Mouse (Mus musculus) small intestine, adult 2 months (tissue): ENCODE measurements around the gene Cyp51. TPM values are rescaled to one million over a fixed set of nuclear protein-coding genes. Genes with fewer than 3 reads are reported as not detected.

Experiments used
- H3K27ac ChIP-seq: fragments of 200-500 bp; 2 replicates; pipeline ENCODE4 v1.5.1; 2012; ENCODE audit warnings: low read depth, low read length, control low read depth, inconsistent platforms; ENCODE audit not compliant: insufficient read depth
- H3K27me3 ChIP-seq: fragments of 200-500 bp; 2 replicates; pipeline ENCODE4 v1.6.1; 2012; ENCODE audit warnings: mild to moderate bottlenecking, moderate library complexity, low read length, inconsistent platforms; ENCODE audit not compliant: control insufficient read depth, insufficient read depth
- H3K36me3 ChIP-seq: fragments of 200-500 bp; 2 replicates; pipeline ENCODE4 v1.6.1; 2012; ENCODE audit warnings: mild to moderate bottlenecking, low read length, control low read depth, inconsistent platforms; ENCODE audit not compliant: control insufficient read depth, insufficient read depth
- H3K4me1 ChIP-seq: fragments of 200-500 bp; 2 replicates; pipeline ENCODE4 v1.6.1; 2012; ENCODE audit warnings: low read length, inconsistent platforms, mixed read lengths; ENCODE audit not compliant: control insufficient read depth, insufficient read depth, insufficient read length
- H3K4me3 ChIP-seq: fragments of 200-500 bp; 2 replicates; pipeline ENCODE4 v1.5.1; 2012; ENCODE audit warnings: low read depth, mild to moderate bottlenecking, control low read depth, inconsistent platforms, low read length, moderate library complexity
- CTCF ChIP-seq: fragments of 200-500 bp; IDR thresholded peaks from 2 replicates; pipeline ENCODE4 v1.5.1; 2012; ENCODE audit warnings: low read depth, mild to moderate bottlenecking, control low read depth, inconsistent platforms, low read length, moderate library complexity, mixed read lengths; ENCODE audit not compliant: insufficient replicate concordance, insufficient read length; ENCODE audit errors: extremely low read depth
- POLR2A ChIP-seq: fragments of 200-500 bp; IDR thresholded peaks from 2 replicates; pipeline ENCODE4 v1.6.1; 2012; ENCODE audit warnings: low read depth, mild to moderate bottlenecking, control low read depth, inconsistent platforms, low read length, moderate library complexity
- WGBS: fragments of 180-500 bp; shearing (Covaris S2); methylation state at CpG from one replicate; pipeline ENCODE4 v1.1.7; 2018; 5-methylcytosine and 5-hydroxymethylcytosine counted together
- polyA plus RNA-seq: library from polyadenylated mRNA; depleted of rRNA; stranded (reverse); fragments of >200 nt; gene quantifications from 2 replicates; pipeline ENCODE4 v1.2.3, GENCODE M21; 2012; rRNA removed

Gene Cyp51
- polyA plus RNA-seq, 1 experiment: 45.4 TPM

- Histone ChIP-seq H3K27ac (no peak overlapping the region), H3K4me3 (no peak overlapping the region), H3K27me3 (no peaks in the 10 kb centered on the region), H3K4me1 (no peaks in the 10 kb centered on the region), H3K36me3 (peaks cover 68% of the 10 kb centered on the region)
- WGBS: 90% methylated on average over 18 of the region's 18 CpGs
- TF ChIP-seq CTCF: no peak
- no peak for TF ChIP-seq POLR2A
Observed at GRCm38 (mm10) chr5:4066476-4067115, 38.0 kb downstream of the Cyp51 start.

- WGBS: 95% methylated on average over 8 of the region's 8 CpGs
- TF ChIP-seq CTCF (no peak), POLR2A (no peak)
- Histone ChIP-seq H3K4me3 (no peak overlapping the region), H3K27me3 (no peaks in the 10 kb centered on the region), H3K27ac (no peak overlapping the region), H3K4me1 (no peaks in the 10 kb centered on the region), H3K36me3 (peaks cover 70% of the 10 kb centered on the region)
Observed at GRCm38 (mm10) chr5:4060313-4060712, 44.2 kb downstream of the Cyp51 start.

- no peaks in the 10 kb centered on the region for H3K27me3 ChIP-seq
- no peak overlapping the region for H3K4me3 ChIP-seq
- peaks cover 57% of the 10 kb centered on the region for H3K36me3 ChIP-seq
- WGBS: 95% methylated on average over 2 of the region's 2 CpGs
- H3K4me1 ChIP-seq: no peaks in the 10 kb centered on the region
- TF ChIP-seq CTCF (no peak), POLR2A (no peak)
- H3K27ac ChIP-seq: no peak overlapping the region
Observed at GRCm38 (mm10) chr5:4040922-4041321, 63.6 kb downstream of the Cyp51 start.

GRCm38 (mm10) chr5:4040372-4040771 lies 64.2 kb downstream of the Cyp51 start:
- no peak overlapping the region for H3K4me3 ChIP-seq
- no peaks in the 10 kb centered on the region for H3K4me1 ChIP-seq
- WGBS: 92% methylated on average over 6 of the region's 6 CpGs
- H3K27ac ChIP-seq: no peak overlapping the region
- no peaks in the 10 kb centered on the region for H3K27me3 ChIP-seq
- no peak for TF ChIP-seq POLR2A
- TF ChIP-seq CTCF: peak; percentile 36; the same call in 1 of the 2 replicates
- peaks cover 60% of the 10 kb centered on the region for H3K36me3 ChIP-seq

- peaks cover 61% of the 10 kb centered on the region for H3K36me3 ChIP-seq
- WGBS: 92% methylated on average over 8 of the region's 8 CpGs
- TF ChIP-seq CTCF: no peak
Observed at GRCm38 (mm10) chr5:4039351-4039750, 65.2 kb downstream of the Cyp51 start.

GRCm38 (mm10) chr5:4036686-4037085 lies 67.9 kb downstream of the Cyp51 start:
- H3K4me3 ChIP-seq: no peak overlapping the region
- peaks cover 48% of the 10 kb centered on the region for H3K36me3 ChIP-seq
- 96% methylated on average over 9 of the region's 9 CpGs for WGBS
- H3K4me1 ChIP-seq: no peaks in the 10 kb centered on the region
- no peak overlapping the region for H3K27ac ChIP-seq
- H3K27me3 ChIP-seq: no peaks in the 10 kb centered on the region
- no peak for TF ChIP-seq CTCF

More at GRCm38 (mm10) chr5:4039351-4039750, 65.2 kb downstream of the Cyp51 start:
- Histone ChIP-seq H3K4me1 (no peaks in the 10 kb centered on the region), H3K27ac (no peak overlapping the region), H3K4me3 (no peak overlapping the region), H3K27me3 (no peaks in the 10 kb centered on the region)

- Histone ChIP-seq H3K27ac (no peak overlapping the region), H3K36me3 (peaks cover 41% of the 10 kb centered on the region), H3K27me3 (no peaks in the 10 kb centered on the region), H3K4me1 (no peaks in the 10 kb centered on the region), H3K4me3 (no peak overlapping the region)
- WGBS: 43% methylated on average over 4 of the region's 4 CpGs
- TF ChIP-seq CTCF: no peak
- no peak for TF ChIP-seq POLR2A
Observed at GRCm38 (mm10) chr5:4031846-4032245, 72.7 kb downstream of the Cyp51 start.

Other genes with a start within 250 kb of the Cyp51 start
- 0.15 and 0.34 TPM in 2 replicates for gene Mterf1a, start 210.8 kb downstream of the Cyp51 start, polyA plus RNA-seq
- 5.7 and 11.7 TPM in 2 replicates for gene Akap9, start 176.7 kb downstream of the Cyp51 start, polyA plus RNA-seq
- 0.14 TPM in 1 of 2 replicates, not detected in the other for gene Mterf1b, start 87.6 kb upstream of the Cyp51 start, polyA plus RNA-seq